Mouse (Mus musculus): ENCODE data around the gene Opcml.

The Opcml gene

GRCm38 (mm10) chr9:28533191-28533590 is 742.6 kb downstream of the Opcml start:
- no peak for DNase-seq (ENCODE audit: low spot score in 2 of 2)

DNA sequence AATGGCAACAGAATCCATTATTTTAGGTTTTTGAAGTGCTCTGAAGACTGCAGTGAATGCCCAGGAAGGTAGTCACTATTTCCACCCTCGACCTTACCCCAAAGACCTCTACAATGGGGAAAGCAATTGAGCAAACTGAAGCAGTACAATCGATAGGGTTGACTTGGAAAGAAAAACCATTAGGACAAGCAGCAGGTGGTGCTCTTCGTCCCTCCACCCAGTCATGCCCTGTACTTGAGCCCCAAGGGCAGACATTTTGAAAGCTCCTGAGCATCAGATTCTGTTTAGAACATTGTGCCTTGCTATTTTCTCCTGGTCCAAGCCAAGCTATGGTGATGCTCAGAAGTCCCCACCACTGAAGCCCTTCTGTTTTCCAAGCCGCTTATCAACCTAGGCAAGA is 744.4 kb downstream of the Opcml start:
- no peak for DNase-seq (ENCODE audit: low spot score in 2 of 2)

DNA sequence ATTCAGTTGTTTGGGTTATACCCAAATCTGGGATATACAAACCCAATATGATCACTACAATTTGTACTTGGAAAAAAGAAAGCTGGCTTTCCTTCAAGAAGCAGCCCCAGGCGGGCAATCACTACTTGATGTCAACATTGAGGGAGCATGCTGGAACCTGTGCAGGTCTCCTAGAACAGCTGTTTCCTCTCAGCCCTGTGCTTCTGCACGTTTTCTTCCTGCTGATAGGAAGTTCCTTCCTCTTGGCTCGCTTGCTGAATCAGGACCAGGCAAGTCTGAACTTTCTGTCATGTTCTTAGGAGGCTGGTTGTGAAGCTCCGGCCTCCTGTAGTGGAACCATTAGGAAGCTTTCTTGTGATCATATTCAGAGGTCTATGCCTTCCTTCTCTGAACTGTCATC is 746.1 kb downstream of the Opcml start:
- no peak for DNase-seq (ENCODE audit: low spot score in 2 of 2)

DNA sequence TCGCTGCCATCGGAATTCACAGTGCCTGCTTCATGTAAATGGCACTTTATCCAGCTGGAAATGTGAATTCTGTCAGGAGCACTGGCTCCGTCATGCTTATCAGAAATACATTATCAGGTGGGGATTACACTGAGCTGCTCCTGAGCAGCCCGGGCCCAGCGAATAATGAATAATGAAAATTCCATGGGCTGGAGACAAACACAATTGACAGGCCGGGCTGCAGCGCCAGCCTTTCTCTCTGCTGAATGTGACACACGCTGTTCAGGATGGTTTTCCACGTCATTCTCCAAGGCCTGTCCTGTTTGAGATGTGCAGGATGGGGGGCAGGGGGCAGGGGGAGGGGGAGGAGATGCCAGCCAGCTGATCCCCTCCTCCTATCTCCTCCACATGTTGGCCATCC is 757.6 kb downstream of the Opcml start:
- no peak for DNase-seq (ENCODE audit: low spot score in 2 of 2)

GRCm38 (mm10) chr9:28552387-28553182 is 762.0 kb downstream of the Opcml start:
- DNase-seq (ENCODE audit: low spot score in 2 of 2) = no peak

DNA sequence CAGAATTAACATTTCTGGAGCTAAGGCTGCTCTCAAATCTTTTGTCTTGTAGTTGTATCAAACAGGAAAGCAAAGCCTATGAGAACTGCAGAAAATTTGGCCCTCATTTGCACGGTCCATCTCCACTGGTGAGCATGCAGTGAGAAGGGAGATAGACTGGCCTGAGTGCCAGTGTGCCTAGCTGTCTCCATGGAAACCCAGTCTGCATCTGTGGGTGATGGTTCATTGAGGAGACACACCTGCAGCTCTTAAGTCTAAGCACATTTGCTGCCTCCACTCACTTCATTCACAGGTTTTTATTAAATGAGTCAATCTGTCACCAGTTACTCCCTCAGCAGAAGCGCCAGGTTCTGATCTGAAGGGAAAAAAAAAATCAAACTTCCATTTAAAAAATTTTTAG is 768.1 kb downstream of the Opcml start:
- DNase-seq (ENCODE audit: low spot score in 2 of 2) = no peak

GRCm38 (mm10) chr9:28561761-28562160 is 771.2 kb downstream of the Opcml start:
- no peak for DNase-seq (ENCODE audit: low spot score in 2 of 2)

DNA sequence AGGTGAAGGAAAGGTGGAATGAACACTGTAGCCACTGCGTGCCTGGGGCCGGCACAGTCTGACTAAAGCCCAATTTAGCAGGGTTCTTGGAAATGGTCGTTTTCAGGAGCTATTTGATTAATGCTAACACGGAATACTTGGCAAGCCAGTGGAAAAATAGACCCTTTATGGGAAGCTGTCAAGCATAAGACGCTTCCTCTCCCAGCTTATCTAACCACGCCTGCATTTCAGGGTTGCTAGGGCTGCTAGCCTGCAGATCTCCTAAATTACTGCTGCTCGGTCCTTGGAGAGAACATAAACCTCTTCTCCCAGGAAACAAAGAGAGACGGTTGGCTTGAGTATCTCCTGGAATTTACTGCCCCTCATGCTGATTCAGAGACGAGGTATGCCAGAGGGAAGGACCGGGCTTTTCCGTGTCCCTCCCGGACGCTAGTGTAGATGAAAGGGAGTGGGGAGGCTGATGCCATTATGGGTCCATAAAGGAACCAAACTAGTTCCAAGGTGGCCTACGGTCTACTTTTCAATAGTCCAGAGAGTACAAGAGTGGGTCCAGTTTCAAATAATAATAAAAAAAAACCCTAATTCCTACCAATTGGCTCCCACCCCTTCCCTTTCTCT is 772.6 kb downstream of the Opcml start:
- no peak for DNase-seq (ENCODE audit: low spot score in 2 of 2)

DNA sequence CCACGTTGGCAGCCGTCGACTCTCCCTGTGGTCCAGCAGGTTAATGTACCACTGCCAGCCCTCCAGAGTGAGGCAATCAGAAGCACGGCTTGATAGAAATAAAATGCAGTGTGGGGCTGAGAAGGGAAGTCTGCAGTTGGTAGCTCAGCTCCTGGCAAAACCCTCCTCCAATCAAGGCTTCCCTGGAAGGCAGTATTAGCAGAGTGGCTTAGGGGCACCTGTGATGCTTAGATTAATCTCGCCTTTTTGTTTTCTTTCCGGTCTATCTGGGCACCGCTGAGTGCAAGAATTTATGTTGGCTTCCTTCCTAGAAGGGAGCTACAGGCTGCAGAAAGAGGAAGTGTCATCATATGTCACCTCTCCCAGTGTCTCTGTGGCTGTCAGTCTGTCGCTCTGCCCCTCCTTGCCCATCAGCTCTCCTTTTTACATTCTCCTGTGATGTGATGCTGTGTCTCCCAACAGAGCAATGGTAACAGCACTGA is 778.5 kb downstream of the Opcml start:
- DNase-seq (ENCODE audit: low spot score in 2 of 2) = no peak

DNA sequence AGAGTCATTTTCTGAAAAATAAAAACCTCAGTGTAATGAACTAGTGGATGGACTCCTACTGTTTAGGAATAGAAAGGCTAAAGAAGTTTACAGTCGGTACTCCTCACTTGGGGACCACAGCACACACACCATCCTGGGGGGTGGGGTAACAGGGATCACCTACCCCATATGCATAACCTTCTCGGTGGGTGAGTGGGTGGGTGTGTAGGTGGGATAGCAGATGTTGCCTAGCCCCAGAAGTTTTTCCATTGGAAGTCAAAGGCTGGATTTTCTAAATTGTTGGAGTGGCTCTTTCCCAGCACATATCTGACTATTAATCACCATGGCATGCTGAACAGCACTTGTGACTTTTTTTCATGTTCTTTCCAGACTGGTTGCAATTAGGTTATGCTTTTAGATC is 779.2 kb downstream of the Opcml start:
- DNase-seq (ENCODE audit: low spot score in 2 of 2) = no peak

DNA sequence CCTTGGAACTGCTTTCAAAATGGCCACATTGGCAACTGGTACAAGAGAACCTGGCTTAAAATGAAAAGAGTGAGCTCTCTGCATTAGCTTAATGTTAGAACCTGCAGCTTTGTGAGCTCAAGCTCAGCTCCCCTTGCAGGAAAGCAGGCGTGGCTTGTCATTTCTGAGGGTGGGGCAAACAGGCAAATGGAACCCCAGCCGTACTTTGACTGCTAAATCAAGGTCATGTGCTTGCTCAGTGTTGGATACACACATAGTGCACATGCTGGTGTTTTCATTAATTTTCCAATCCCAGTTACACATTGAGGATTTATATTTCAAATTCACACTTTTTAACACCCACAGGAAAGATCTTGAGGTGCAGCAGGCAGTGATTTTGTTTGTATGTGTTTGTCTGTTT is 781.1 kb downstream of the Opcml start:
- DNase-seq (ENCODE audit: low spot score in 2 of 2) = no peak

GRCm38 (mm10) chr9:28572136-28572774 is 781.7 kb downstream of the Opcml start:
- no peak for DNase-seq (ENCODE audit: low spot score in 2 of 2)

GRCm38 (mm10) chr9:28578730-28579129 is 788.2 kb downstream of the Opcml start:
- DNase-seq (ENCODE audit: low spot score in 2 of 2) = no peak

DNA sequence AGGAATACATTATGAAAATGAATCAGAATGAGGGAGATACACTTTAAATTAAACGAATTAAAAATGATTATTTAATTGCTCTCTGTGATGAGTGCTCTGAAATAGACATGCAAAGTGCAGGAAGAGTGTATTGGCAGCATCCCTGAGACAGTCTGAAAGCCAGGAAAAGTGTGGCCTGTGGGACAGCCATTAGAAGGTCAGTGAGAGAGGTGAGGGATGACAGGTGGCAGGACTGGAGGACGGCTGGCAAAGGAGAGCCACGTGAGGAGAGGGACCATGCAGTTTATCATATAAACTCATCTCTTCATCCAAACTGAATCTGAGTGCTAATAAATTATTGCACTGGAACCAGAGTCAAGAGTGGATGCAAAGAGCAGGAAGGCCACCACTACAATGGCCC is 796.7 kb downstream of the Opcml start:
- DNase-seq (ENCODE audit: low spot score in 2 of 2) = no peak

DNA sequence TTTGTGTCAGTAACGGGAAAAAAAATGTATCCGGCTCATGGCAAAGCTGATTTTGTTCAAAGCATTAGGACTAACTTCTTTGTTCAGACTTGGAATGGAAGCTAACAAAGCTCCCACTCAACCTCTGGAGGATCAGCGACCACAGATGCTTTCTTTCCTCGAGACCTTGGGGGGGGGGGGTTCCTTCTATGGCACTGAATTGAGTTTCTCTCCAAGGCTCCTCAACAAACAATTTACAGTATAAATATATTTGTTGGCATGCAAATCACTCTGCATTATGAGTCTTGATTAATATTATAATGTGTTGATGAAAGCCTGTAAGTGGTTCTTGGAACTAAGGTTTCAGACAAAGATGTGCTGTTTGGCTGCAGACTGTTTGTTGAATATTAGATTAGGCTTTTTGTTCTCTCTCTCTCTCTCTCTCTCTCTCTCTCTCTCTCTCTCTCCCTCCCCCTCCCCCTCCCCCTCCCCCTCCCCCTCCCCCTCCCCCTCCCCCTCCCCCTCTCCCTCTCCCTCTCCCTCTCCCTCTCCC is 797.3 kb downstream of the Opcml start:
- no peak for DNase-seq (ENCODE audit: low spot score in 2 of 2)

DNA sequence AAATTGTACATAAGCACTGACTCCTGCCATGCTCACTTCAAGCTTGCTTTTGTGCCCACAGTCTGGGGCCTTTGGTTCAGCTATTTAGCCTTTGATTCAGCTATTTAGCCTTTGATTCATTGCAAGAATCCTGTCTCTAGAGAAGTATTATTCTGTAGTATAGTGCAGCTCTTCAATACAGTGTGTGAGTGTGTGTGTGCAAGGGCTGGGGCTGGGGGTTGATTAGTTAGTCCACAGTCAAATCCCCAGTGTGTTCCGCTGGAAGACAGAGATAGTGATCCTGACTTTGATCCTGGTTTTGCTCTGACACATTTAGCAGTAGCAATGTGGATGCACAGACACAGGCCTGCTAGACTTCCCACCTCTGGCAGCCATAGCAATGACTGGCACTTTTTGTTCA is 797.9 kb downstream of the Opcml start:
- DNase-seq (ENCODE audit: low spot score in 2 of 2) = no peak

- no peak for DNase-seq (ENCODE audit: low spot score in 2 of 2)
Measured at GRCm38 (mm10) chr9:28592208-28592607, 801.6 kb downstream of the Opcml start.

DNA sequence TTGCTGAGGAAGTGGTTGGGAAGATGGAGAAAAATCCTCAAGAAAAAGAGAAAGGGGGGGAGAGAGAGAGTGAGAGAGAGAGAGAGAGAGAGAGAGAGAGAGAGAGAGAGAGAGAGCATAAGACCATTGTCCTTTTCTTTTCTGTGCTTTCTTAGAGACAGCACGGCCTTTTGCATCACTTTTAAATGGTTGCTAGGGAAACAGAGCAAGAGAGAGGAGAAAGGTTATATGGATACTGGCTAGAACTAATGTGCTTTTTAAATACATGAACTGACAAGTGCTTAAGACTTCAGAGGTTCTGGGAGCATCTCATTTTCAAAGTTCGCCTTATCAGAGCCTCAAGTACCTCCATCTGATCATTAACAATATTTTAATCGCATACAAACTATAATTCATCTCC is 804.5 kb downstream of the Opcml start:
- DNase-seq (ENCODE audit: low spot score in 2 of 2) = no peak

GRCm38 (mm10) chr9:28605561-28605960 is 815.0 kb downstream of the Opcml start:
- DNase-seq (ENCODE audit: low spot score in 2 of 2) = no peak

- DNase-seq (ENCODE audit: low spot score in 2 of 2) = no peak
Measured at GRCm38 (mm10) chr9:28613683-28614620, 823.4 kb downstream of the Opcml start.

GRCm38 (mm10) chr9:28615447-28615846 is 824.9 kb downstream of the Opcml start:
- no peak for DNase-seq (ENCODE audit: low spot score in 2 of 2)

GRCm38 (mm10) chr9:28617666-28618065 is 827.1 kb downstream of the Opcml start:
- DNase-seq (ENCODE audit: low spot score in 2 of 2) = no peak
